Mouse (Mus musculus) forebrain, embryonic 14.5 days (tissue): Measurements from ENCODE around the gene Ppp1r12c. TPM values are rescaled to one million over a fixed set of nuclear protein-coding genes. Genes with fewer than 3 reads are reported as not detected.
A peak's percentile ranks its signal among the peaks of the same experiment; 100 is the strongest.

Source experiments
- ATAC-seq: fragments of 200-750 bp; cut with Nextera tagmentation; 2 replicates; pipeline ENCODE4 v1.8.0; 2017; ENCODE audit warnings: mild to moderate bottlenecking, moderate library complexity
- DNase-seq: peaks from one replicate; pipeline ENCODE4 v3.0.0-alpha.2; 2015; ENCODE audit warnings: low spot score
- H3K27ac ChIP-seq: fragments of 300-500 bp; sonication (generic); 2 replicates; pipeline ENCODE4 v1.5.1; 2014; ENCODE audit warnings: low read depth, mild to moderate bottlenecking, control low read depth, low read length, moderate library complexity
- H3K27me3 ChIP-seq: fragments of 300-500 bp; sonication (generic); replicated peaks from 2 replicates; pipeline ENCODE4 v1.6.1; 2014; ENCODE audit warnings: low read length, control low read depth, mixed read lengths; ENCODE audit not compliant: control insufficient read depth, insufficient read depth
- H3K36me3 ChIP-seq: fragments of 300-500 bp; sonication (generic); 2 replicates; pipeline ENCODE4 v1.6.1; 2014; ENCODE audit warnings: low read length, control low read depth; ENCODE audit not compliant: control insufficient read depth, insufficient read depth
- H3K4me1 ChIP-seq: fragments of 300-500 bp; sonication (generic); 2 replicates; pipeline ENCODE4 v1.6.1; 2014; ENCODE audit warnings: antibody characterized with exemption, low read length, control low read depth; ENCODE audit not compliant: control insufficient read depth, insufficient read depth
- H3K4me2 ChIP-seq: fragments of 300-500 bp; sonication (generic); 2 replicates; pipeline ENCODE4 v1.6.1; 2014; ENCODE audit warnings: mild to moderate bottlenecking, control low read depth, low read length
- H3K4me3 ChIP-seq: fragments of 300-500 bp; sonication (generic); 2 replicates; pipeline ENCODE4 v1.5.1; 2014; ENCODE audit warnings: low read depth, low read length, control low read depth
- H3K9ac ChIP-seq: fragments of 300-500 bp; sonication (generic); 2 replicates; pipeline ENCODE4 v1.6.1; 2014; ENCODE audit warnings: mild to moderate bottlenecking, low read length, control low read depth, moderate library complexity
- H3K9me3 ChIP-seq: fragments of 300-500 bp; sonication (generic); replicated peaks from 2 replicates; pipeline ENCODE4 v1.6.1; 2016; ENCODE audit warnings: low read length, control low read depth, mixed read lengths; ENCODE audit not compliant: control insufficient read depth
- WGBS: fragments of 180-500 bp; shearing (Covaris S2); extraction: QIAGEN DNeasy Blood & Tissue Kit; methylation state at CpG from one replicate; pipeline ENCODE4 v1.1.7; 2014; 5-methylcytosine and 5-hydroxymethylcytosine counted together
- polyA plus RNA-seq: library from polyadenylated mRNA; unstranded; fragments of >200 nt; fragmentation: Nextera tagmentation; extraction: Ambion mirVana; gene quantifications from 2 replicates; pipeline ENCODE4 v1.2.1, GENCODE M21; 2014

Ppp1r12c gene
- polyA plus RNA-seq, 1 experiment from 2014 or later = 29.4 TPM

DNA sequence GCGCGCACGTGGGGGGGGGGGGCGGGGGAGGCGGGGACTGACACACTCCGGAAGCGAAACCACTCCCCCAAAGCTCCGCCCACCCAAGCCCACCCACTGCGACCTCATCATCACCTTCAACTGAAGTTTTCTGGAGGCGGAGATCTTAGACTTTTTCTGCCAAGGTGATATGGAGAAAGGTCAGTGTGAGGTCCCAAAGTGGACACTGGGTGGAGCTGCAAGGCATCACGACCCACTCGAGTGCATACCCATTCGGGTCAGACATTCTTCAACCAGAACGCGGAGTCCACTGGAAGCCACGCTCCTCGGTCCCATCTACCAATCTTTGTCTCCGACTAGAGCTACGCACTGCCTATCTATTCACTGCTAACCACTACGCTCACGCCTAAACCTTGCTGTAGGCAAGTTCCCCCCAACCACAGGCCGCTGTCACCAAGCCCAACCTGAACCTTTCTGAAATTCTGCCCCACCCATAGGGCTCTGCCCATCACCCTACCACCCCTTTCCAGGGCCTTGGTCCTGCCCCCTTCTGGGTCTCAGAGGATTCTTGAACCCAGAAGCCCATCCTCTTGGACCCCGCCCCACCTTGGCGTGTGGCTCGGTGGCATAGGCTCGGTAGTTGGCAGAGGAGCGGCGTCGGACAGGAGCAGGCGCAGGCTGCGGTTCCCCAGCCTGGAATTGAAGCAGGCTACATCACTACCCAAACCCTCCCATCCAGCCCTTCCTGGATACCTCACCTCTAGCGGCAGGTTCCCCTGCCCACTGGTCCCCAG, 19.9 kb upstream of the Ppp1r12c start:
- Histone ChIP-seq H3K9me3 (no peaks in the 10 kb centered on the region), H3K9ac (peak overlapping the region; percentile 43; the same call in 1 of the 2 replicates), H3K27ac (no peak overlapping the region), H3K4me3 (peak overlapping the region; percentile 11; the same call in 1 of the 2 replicates), H3K4me2 (peak overlapping the region; percentile 44), H3K27me3 (no peaks in the 10 kb centered on the region), H3K4me1 (peaks cover 4% of the 10 kb centered on the region; the same call in 1 of the 2 replicates), H3K36me3 (no peaks in the 10 kb centered on the region)
- ATAC-seq = no peak
- peak; percentile 14 for DNase-seq
- WGBS = 37% methylated on average over 32 of the region's 32 CpGs

DNA sequence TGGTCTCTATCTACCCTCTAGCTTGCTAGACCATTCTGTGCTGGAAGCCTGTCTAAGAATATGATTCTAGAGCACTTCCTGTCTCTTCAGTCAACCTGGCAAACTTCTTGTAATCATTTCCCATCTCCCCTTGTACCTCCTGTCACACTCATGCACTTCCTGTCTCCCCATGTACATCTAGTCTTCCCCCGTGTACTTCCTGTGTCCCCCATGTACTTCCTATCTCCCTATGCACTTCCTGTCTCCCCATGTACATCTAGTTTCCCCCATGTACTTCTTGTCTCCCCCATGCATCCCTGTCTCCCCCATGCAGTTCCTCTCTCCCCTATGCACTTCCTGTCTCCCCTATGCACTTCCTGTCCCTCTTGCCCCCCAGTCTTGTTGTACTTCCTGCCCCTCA, 17.0 kb upstream of the Ppp1r12c start:
- ATAC-seq (no peak), DNase-seq (no peak)
- no peak overlapping the region for H3K9ac ChIP-seq
- 87% methylated on average over 1 of the region's 1 CpGs for WGBS
- no peaks in the 10 kb centered on the region for H3K36me3 ChIP-seq
- H3K27me3 ChIP-seq = no peaks in the 10 kb centered on the region
- no peaks in the 10 kb centered on the region for H3K9me3 ChIP-seq
- no peak overlapping the region for H3K4me3 ChIP-seq
- H3K27ac ChIP-seq = no peak overlapping the region
- peaks cover 4% of the 10 kb centered on the region; the same call in 1 of the 2 replicates for H3K4me1 ChIP-seq
- no peak overlapping the region for H3K4me2 ChIP-seq

DNA sequence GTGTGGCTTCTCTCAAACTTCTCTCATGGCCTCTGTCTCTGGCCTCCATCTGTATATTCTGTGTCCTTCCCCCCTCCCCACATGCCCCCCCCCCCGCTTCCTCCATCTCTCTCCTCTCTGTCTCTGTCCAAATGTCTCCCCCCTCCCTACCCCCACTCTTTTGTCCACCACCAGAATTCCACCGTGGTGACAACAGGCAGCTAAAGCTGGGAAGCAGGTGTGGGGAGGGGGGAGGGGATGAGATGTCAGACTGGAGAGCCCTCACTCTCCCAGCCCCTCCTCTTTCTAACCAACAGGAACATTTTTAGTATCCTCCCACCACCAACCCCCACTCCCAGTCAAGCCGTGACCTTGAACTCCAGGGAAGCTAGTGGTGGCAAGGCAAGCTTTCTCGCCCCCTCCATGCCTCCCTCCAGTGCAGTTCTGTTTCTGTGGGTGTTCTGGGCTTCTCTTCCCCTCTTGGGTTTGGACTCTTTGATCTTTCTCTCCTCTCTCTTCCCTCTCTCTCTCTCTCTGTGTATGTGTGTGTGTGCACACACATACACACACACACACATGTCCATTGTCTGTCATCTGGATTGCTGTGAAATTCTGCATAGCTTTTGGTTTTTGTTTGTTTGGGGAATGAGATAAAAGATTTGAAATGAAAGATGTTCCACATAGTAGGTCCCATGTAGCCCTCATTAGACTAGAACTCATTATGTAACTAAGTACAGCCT, 15.0 kb upstream of the Ppp1r12c start, which contains the start of gene Tnnt1:
TSS of gene Tnnt1 (minus strand) at position 51 of the 719 bp plus-strand sequence.
- H3K27me3 ChIP-seq = no peaks in the 10 kb centered on the region
- no peaks in the 10 kb centered on the region for H3K36me3 ChIP-seq
- DNase-seq (no peak), ATAC-seq (0 out of 2 replicates have a peak, but pooled peaks have one; percentile 26)
- WGBS = 27% methylated on average over 4 of the region's 4 CpGs
- H3K4me2 ChIP-seq = no peak within 1 kb of the TSS
- H3K27ac ChIP-seq = no peak within 1 kb of the TSS
- H3K4me1 ChIP-seq = peaks cover 4% of the 10 kb centered on the region; the same call in 1 of the 2 replicates
- H3K9ac ChIP-seq = no peak within 1 kb of the TSS
- no peak within 1 kb of the TSS for H3K4me3 ChIP-seq
- no peaks in the 10 kb centered on the region for H3K9me3 ChIP-seq

DNA sequence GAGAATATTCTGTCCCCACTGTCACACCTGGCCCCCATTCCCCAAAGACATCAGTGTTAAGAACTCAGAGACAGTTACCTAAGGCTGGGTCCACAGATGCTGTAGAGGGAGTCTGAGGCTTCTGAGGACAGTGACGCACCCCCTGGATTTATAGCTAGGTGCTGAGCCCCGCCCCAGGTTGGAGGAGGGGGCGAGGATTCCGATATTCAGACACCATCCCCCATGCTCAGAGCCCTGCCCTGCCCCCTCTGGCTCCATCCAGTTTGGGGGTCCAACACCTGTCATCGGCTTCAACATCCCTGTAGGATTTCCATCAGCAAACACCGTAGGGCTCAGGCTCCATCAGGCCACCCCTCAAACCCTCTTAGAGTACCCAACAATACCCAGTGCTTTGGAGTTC, 14.4 kb upstream of the Ppp1r12c start:
- Histone ChIP-seq H3K27ac (no peak overlapping the region), H3K27me3 (no peaks in the 10 kb centered on the region), H3K9ac (no peak overlapping the region), H3K4me3 (no peak overlapping the region), H3K4me2 (no peak overlapping the region), H3K4me1 (peaks cover 2% of the 10 kb centered on the region; the same call in 1 of the 2 replicates), H3K36me3 (no peaks in the 10 kb centered on the region), H3K9me3 (no peaks in the 10 kb centered on the region)
- no peak for ATAC-seq
- WGBS = 54% methylated on average over 6 of the region's 6 CpGs
- DNase-seq = no peak

DNA sequence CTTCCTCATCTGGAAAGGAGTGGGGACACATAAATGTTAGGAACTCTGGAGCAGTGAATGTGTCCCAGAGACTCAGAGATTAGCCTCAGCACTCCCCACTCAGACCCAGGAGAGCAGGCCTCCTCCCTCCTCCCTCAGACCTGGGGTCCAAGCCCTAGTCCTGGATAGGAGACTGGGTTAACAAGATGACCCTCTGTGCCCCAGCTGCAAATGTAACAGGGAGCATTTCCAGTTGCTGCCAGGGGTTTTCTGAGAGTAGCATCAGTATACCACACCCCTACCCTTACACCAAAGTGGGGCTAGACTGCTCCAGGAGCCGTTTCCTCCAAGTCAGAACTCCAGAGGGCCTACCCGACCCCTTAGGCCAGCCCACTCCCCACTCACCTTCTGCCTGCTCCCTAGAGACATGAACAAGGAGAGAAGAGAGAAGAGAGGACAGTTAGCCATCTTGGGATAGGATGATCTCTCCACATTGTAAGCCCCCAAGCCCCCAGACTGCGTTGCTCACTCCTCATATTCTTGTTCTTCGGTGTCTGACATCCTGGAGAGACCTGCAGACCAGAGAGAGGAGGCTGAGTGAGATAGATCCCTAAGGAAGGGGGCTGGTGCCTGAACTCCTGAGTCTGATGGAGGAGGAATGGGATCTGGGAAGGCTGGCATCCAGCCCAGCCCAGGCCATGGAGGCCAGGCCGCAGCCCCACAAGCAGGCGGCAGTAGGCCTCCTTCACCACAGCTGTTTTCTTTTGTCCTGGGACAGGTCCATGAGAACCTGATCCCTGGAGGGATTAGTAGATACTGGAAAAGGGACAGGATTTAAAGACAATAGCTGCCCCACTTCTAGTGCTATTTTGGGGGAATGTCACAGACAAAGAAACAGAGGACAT, 12.6 kb upstream of the Ppp1r12c start:
- no peak overlapping the region for H3K9ac ChIP-seq
- no peak overlapping the region for H3K4me3 ChIP-seq
- H3K27me3 ChIP-seq = no peaks in the 10 kb centered on the region
- H3K9me3 ChIP-seq = no peaks in the 10 kb centered on the region
- DNase-seq = no peak
- no peak overlapping the region for H3K4me2 ChIP-seq
- WGBS = 46% methylated on average over 6 of the region's 6 CpGs
- ATAC-seq = no peak
- H3K36me3 ChIP-seq = no peaks in the 10 kb centered on the region
- H3K27ac ChIP-seq = no peak overlapping the region
- no peaks in the 10 kb centered on the region for H3K4me1 ChIP-seq

DNA sequence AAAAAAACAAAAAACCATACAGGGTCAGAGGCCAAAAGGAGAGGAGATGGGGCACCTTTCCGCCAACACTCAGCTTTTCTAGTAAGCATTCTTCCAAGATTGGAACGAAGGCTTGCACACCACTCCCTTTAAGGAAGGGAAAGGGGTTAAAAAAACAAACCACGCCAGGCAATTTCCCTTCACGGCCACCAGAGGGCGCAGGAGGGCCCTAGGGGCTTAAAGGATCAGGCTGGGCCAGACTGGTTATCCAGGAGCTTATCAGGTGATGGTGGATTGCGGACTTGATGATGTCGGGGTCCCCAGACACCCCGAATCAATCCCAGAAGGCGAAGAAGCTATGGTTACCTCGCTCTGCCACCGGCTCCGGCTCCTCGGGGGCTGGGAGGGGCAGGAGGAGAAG, 11.8 kb upstream of the Ppp1r12c start:
- H3K4me2 ChIP-seq = no peak overlapping the region
- no peak overlapping the region for H3K9ac ChIP-seq
- no peak overlapping the region for H3K4me3 ChIP-seq
- no peaks in the 10 kb centered on the region for H3K27me3 ChIP-seq
- no peak overlapping the region for H3K27ac ChIP-seq
- WGBS = 34% methylated on average over 13 of the region's 13 CpGs
- no peaks in the 10 kb centered on the region for H3K36me3 ChIP-seq
- H3K4me1 ChIP-seq = no peaks in the 10 kb centered on the region
- DNase-seq = peak; percentile 34
- H3K9me3 ChIP-seq = no peaks in the 10 kb centered on the region
- no peak for ATAC-seq

DNA sequence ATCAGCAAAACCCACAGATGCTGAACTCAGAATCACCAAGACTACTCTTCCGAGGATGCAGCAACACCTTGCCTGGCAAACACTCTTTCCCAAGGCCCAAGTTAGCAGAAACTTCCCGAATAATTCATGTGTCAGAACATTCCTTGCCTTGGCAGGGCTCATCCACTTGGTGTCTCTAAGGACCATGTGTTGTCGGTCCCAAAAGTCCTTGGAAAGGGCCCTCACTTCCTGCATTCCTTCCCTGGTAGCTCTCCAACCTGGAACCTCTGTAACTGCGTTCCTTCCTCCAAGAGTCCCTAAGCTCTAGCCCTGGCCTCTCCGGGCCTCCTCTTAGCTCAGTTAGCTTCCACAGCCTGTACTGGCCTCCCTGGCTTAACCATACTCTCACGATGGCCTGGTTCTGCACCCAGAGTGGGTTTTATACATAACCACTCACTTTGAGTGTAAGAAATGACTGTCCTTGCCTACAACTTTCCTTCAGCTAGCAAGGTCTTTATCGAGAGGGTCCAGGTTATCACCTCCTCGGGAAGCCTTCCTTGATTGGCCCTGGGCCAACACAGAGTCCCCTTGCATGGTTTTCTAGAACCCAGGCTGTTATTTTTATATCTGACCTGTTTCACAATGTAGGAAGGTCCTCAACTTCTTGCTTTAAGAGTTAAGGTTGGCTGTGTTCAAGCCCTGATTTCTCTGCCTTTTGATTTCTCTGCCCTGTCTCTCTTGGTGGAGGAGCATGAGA, 10.2 kb upstream of the Ppp1r12c start:
- no peaks in the 10 kb centered on the region for H3K4me1 ChIP-seq
- DNase-seq (no peak), ATAC-seq (no peak)
- H3K36me3 ChIP-seq = no peaks in the 10 kb centered on the region
- H3K9ac ChIP-seq = no peak overlapping the region
- no peaks in the 10 kb centered on the region for H3K9me3 ChIP-seq
- 80% methylated on average over 8 of the region's 8 CpGs for WGBS
- H3K4me2 ChIP-seq = no peak overlapping the region
- no peak overlapping the region for H3K27ac ChIP-seq
- H3K27me3 ChIP-seq = no peaks in the 10 kb centered on the region
- no peak overlapping the region for H3K4me3 ChIP-seq
